Mouse (Mus musculus) hindbrain, embryonic 14.5 days (tissue): ENCODE data around the gene Cdk5rap1. TPM values are rescaled to one million over a fixed set of nuclear protein-coding genes. Genes with fewer than 3 reads are reported as not detected.
"Not testable (repeated sequence)": the region's sequence is repeated elsewhere in the genome, so short reads cannot be mapped to it uniquely, and the experiment has no call there.

Source experiments
- ATAC-seq: fragments of 200-750 bp; cut with Nextera tagmentation; 2 replicates; pipeline ENCODE4 v1.8.0; 2017; ENCODE audit warnings: moderate number of reproducible peaks, mild to moderate bottlenecking, moderate TSS enrichment, moderate library complexity; ENCODE audit not compliant: low FRiP score
- DNase-seq: peaks from one replicate; pipeline ENCODE4 v3.0.0-alpha.2; 2015; ENCODE audit warnings: low spot score
- H3K27ac ChIP-seq: fragments of 300-500 bp; sonication (generic); 2 replicates; pipeline ENCODE4 v1.5.1; 2014; ENCODE audit warnings: mild to moderate bottlenecking, moderate library complexity
- H3K27me3 ChIP-seq: fragments of 300-500 bp; sonication (generic); 2 replicates; pipeline ENCODE4 v1.6.1; 2014; ENCODE audit warnings: mild to moderate bottlenecking, low read length, mixed read lengths; ENCODE audit not compliant: control insufficient read depth, insufficient read depth
- H3K36me3 ChIP-seq: fragments of 300-500 bp; sonication (generic); replicated peaks from 2 replicates; pipeline ENCODE4 v1.6.1; 2014; ENCODE audit not compliant: control insufficient read depth, insufficient read depth
- H3K4me1 ChIP-seq: fragments of 300-500 bp; sonication (generic); replicated peaks from 2 replicates; pipeline ENCODE4 v1.6.1; 2014; ENCODE audit warnings: antibody characterized with exemption, low read length, mixed read lengths; ENCODE audit not compliant: control insufficient read depth, insufficient read depth
- H3K4me2 ChIP-seq: fragments of 300-500 bp; sonication (generic); replicated peaks from 2 replicates; pipeline ENCODE4 v1.6.1; 2014; ENCODE audit warnings: mild to moderate bottlenecking, moderate library complexity
- H3K4me3 ChIP-seq: fragments of 300-500 bp; sonication (generic); replicated peaks from 2 replicates; pipeline ENCODE4 v1.5.1; 2014; ENCODE audit warnings: mild to moderate bottlenecking, low read length
- H3K9ac ChIP-seq: fragments of 300-500 bp; sonication (generic); 2 replicates; pipeline ENCODE4 v1.6.1; 2014
- H3K9me3 ChIP-seq: fragments of 300-500 bp; sonication (generic); 2 replicates; pipeline ENCODE4 v1.6.1; 2016; ENCODE audit warnings: low read length; ENCODE audit not compliant: control insufficient read depth
- WGBS: fragments of 180-500 bp; shearing (Covaris S2); extraction: QIAGEN DNeasy Blood & Tissue Kit; methylation state at CpG from one replicate; pipeline ENCODE4 v1.1.7; 2014; 5-methylcytosine and 5-hydroxymethylcytosine counted together
- polyA plus RNA-seq: library from polyadenylated mRNA; unstranded; fragments of >200 nt; fragmentation: Nextera tagmentation; extraction: Ambion mirVana; gene quantifications from 2 replicates; pipeline ENCODE4 v1.2.1, GENCODE M21; 2014

Gene Cdk5rap1
- polyA plus RNA-seq, 1 experiment from 2014 or later, result 20.3 TPM

DNA sequence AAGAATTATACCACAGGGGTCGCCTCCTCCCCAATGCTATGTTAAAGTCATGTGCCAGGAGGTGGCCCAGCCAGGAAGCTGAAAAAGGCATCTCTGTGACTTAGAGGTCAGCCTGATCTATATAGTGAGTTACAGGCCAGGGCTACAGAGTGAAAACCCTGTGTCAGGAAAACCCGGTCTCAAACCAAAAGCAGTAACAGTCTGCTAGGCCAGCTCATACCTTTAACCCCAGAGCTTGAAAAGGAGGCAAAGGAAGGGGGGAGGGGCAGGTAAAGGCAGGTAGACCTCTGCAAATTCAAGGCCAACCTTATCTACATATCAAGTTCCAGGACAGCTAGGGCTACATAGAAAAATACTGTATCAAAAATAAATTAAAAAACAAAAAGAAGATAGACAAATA, 33.5 kb downstream of the Cdk5rap1 start:
- Histone ChIP-seq H3K4me1 (no peaks in the 10 kb centered on the region), H3K27ac (no peak overlapping the region), H3K4me3 (no peak overlapping the region), H3K4me2 (no peak overlapping the region), H3K9ac (no peak overlapping the region), H3K36me3 (peaks cover 46% of the 10 kb centered on the region), H3K9me3 (no peaks in the 10 kb centered on the region), H3K27me3 (no peaks in the 10 kb centered on the region)
- 83% methylated on average over 2 of the region's 2 CpGs for WGBS
- DNase-seq (no peak), ATAC-seq (no peak)

GRCm38 (mm10) chr2:154338161-154338560, 34.6 kb downstream of the Cdk5rap1 start:
- Histone ChIP-seq H3K27ac (no peak overlapping the region), H3K4me2 (no peak overlapping the region), H3K27me3 (no peaks in the 10 kb centered on the region), H3K4me3 (no peak overlapping the region), H3K4me1 (no peaks in the 10 kb centered on the region), H3K9me3 (no peaks in the 10 kb centered on the region), H3K9ac (no peak overlapping the region), H3K36me3 (peaks cover 43% of the 10 kb centered on the region)
- DNase-seq (no peak), ATAC-seq (no peak)
- WGBS, result 92% methylated on average over 1 of the region's 1 CpGs

- 87% methylated on average over 4 of the region's 4 CpGs for WGBS
Observed at GRCm38 (mm10) chr2:154335572-154335971, 37.2 kb downstream of the Cdk5rap1 start.

DNA sequence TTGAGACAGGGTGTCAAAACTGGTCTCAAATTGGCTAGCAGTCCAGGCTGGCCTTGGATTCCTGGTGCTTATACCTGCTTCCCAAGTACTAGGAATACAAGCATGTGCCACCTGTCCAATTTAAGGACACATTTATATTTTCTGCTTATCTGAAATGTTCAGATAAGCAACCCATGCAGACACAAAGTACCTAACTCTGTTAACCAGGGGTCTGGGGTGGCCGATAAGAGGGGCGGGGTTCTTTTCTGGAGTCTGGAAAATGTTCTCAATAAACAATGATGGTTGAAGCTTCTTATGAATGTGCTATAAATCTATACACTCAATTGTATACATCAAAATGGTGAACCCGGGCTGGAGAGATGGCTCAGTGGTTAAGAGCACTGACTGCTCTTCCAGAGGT, 46.0 kb downstream of the Cdk5rap1 start:
- H3K9me3 ChIP-seq, result no peaks in the 10 kb centered on the region
- H3K27ac ChIP-seq, result no peak overlapping the region
- DNase-seq, result no peak
- no peak overlapping the region for H3K4me2 ChIP-seq
- ATAC-seq, result no peak
- no peaks in the 10 kb centered on the region for H3K36me3 ChIP-seq
- H3K4me3 ChIP-seq, result no peak overlapping the region
- no peak overlapping the region for H3K9ac ChIP-seq
- H3K27me3 ChIP-seq, result no peaks in the 10 kb centered on the region
- WGBS, result 94% methylated on average over 3 of the region's 3 CpGs
- H3K4me1 ChIP-seq, result no peaks in the 10 kb centered on the region

More at GRCm38 (mm10) chr2:154335572-154335971, 37.2 kb downstream of the Cdk5rap1 start:
- Histone ChIP-seq H3K9ac (no peak overlapping the region), H3K4me3 (no peak overlapping the region), H3K9me3 (no peaks in the 10 kb centered on the region), H3K4me2 (no peak overlapping the region), H3K27ac (no peak overlapping the region), H3K27me3 (no peaks in the 10 kb centered on the region), H3K4me1 (no peaks in the 10 kb centered on the region), H3K36me3 (peaks cover 21% of the 10 kb centered on the region)
- DNase-seq (no peak), ATAC-seq (no peak)

- not testable (repeated sequence) for H3K9me3 ChIP-seq, H3K27ac ChIP-seq, H3K4me2 ChIP-seq, DNase-seq, H3K36me3 ChIP-seq, H3K9ac ChIP-seq, ATAC-seq, H3K4me1 ChIP-seq, H3K27me3 ChIP-seq, H3K4me3 ChIP-seq
- WGBS, result 76% methylated on average over 4 of the region's 5 CpGs
Observed at GRCm38 (mm10) chr2:154313771-154314170, 59.0 kb downstream of the Cdk5rap1 start.

DNA sequence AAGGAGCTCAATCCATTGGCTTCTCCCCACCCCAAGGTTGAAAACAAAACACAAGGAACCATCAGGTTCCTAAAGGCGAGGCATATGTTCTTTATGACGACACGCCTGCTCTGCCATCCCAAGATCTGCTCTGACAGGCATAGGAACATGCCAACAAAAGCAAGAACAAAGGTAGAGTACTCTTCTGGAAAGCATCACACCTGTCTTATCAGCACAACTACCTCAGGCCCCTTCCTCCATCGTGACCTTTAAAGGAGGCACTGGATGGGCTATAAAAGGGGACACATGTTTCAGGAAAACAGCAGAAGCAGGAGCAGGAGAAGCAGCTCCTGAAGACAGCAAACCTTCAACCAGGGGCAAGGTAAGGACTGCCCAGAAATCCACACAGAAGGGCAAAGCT, 65.9 kb downstream of the Cdk5rap1 start, which contains the start of gene Bpifb9b:
Gene Bpifb9b (plus strand): TSS at position 301 of the 400 bp plus-strand sequence.
- H3K9me3 ChIP-seq, H3K36me3 ChIP-seq, ATAC-seq, H3K27me3 ChIP-seq, H3K4me3 ChIP-seq, DNase-seq, H3K4me2 ChIP-seq, H3K4me1 ChIP-seq, H3K27ac ChIP-seq, H3K9ac ChIP-seq: not testable (repeated sequence)
- 88% methylated on average over 4 of the region's 4 CpGs for WGBS

GRCm38 (mm10) chr2:154304604-154305003, 68.2 kb downstream of the Cdk5rap1 start:
- DNase-seq, H3K27ac ChIP-seq, ATAC-seq, H3K9ac ChIP-seq, H3K27me3 ChIP-seq, H3K36me3 ChIP-seq, H3K4me2 ChIP-seq, H3K4me1 ChIP-seq, H3K9me3 ChIP-seq, H3K4me3 ChIP-seq: not testable (repeated sequence)
- 91% methylated on average over 1 of the region's 3 CpGs for WGBS

GRCm38 (mm10) chr2:154301763-154302162, 71.0 kb downstream of the Cdk5rap1 start:
- DNase-seq, result no peak
- WGBS, result 84% methylated on average over 3 of the region's 3 CpGs
- Histone ChIP-seq H3K9ac (no peak overlapping the region), H3K4me1 (no peaks in the 10 kb centered on the region), H3K36me3 (no peaks in the 10 kb centered on the region), H3K27ac (no peak overlapping the region), H3K9me3 (no peaks in the 10 kb centered on the region), H3K27me3 (no peaks in the 10 kb centered on the region), H3K4me2 (no peak overlapping the region), H3K4me3 (no peak overlapping the region)
- ATAC-seq, result no peak

GRCm38 (mm10) chr2:154300496-154300895, 72.3 kb downstream of the Cdk5rap1 start:
- DNase-seq, result peak; percentile 49
- ATAC-seq, result no peak
- no peak overlapping the region for H3K27ac ChIP-seq
- no peaks in the 10 kb centered on the region for H3K4me1 ChIP-seq
- no peak overlapping the region for H3K4me3 ChIP-seq
- H3K27me3 ChIP-seq, result no peaks in the 10 kb centered on the region
- WGBS, result 14% methylated on average over 1 of the region's 1 CpGs
- H3K9ac ChIP-seq, result no peak overlapping the region
- H3K36me3 ChIP-seq, result no peaks in the 10 kb centered on the region
- H3K9me3 ChIP-seq, result no peaks in the 10 kb centered on the region
- no peak overlapping the region for H3K4me2 ChIP-seq

DNA sequence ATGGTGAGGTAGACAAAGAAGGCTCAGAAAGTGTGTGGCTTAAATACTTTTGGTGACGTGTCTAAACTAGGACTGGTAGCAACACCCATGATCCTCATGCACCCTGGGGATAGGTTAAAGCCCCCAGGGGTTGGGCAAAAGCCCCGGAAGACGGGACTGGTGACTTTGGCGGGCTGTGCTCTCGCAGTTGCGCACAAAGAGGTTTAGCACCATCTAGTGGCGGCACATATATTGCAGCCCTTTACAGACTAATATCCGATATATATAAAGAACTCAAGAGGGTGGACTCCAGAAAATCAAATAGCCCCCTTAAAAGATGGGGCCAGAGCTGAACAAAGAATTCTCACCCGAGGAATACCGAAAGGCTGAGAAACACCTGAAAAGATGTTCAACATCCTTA, 78.1 kb downstream of the Cdk5rap1 start:
- H3K4me2 ChIP-seq, ATAC-seq: not testable (repeated sequence)

More for the DNA sequence above, 78.1 kb downstream of the Cdk5rap1 start:
- H3K4me1 ChIP-seq, H3K9me3 ChIP-seq, H3K4me3 ChIP-seq, H3K27ac ChIP-seq, H3K36me3 ChIP-seq, H3K27me3 ChIP-seq, H3K9ac ChIP-seq: not testable (repeated sequence)
- DNase-seq, result peak; percentile 82
- 4% methylated on average over 10 of the region's 10 CpGs for WGBS
